Mouse (Mus musculus): ENCODE measurements around the gene Bcl7b.

DNA sequence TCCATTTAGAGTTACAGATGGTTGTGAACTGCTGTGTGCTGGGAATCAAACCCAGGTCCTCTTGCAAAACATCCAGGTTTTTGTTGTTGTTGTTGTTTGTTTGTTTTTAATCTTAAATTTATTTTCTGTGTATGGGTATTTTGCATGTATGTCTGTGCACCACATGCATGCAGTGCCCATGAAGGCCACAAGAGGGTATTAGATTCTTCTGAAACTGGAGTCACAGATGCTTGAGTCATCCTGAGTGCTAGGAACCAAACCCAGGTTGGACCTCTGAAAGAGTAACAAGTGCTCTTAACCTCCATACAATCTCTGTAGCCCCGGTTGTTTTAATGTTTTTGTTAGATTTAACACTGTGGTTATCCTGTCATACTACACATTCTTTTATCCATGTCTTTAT lies 40.1 kb downstream of the Bcl7b start:
- no peak for TF ChIP-seq CTCF (IDR thresholded peaks at IDR 0.05; ENCODE audit: borderline replicate concordance, insufficient read depth, low read depth, low read length)
- TF ChIP-seq POLR2A (IDR thresholded peaks at IDR 0.05; ENCODE audit: borderline replicate concordance, insufficient read depth, low read length), result no peak

Measured in cerebellum, adult 2 months (tissue).